Mouse (Mus musculus) embryo, embryonic 9.5 days (tissue): ENCODE measurements around the gene Cel.

Source experiments
- DNase-seq: peaks from one replicate; pipeline ENCODE4 v3.0.0-alpha.2; 2017; ENCODE audit errors: extremely low spot score

The Cel gene

DNA sequence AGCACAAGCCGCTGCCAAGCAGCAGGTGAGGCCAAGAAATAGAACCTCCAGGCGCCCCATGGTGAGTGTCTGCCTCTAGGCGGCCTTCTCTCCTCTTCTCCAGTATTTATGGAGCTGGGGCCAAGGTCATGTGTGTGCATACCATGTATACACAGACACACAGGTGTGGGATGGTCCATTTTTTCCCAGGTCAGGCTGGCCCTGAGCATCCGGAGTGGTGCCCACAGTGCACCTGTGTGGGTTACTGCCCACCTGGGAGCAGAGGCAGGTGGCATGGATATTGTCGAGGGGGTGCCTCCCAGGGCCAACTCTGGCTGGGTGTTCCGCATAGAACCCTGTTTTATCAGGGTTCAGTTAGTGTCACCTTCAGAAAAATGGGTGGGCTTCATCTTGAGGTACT is at the start of gene Cel:
Cel (minus strand) TSS at position 101 of the 400 bp plus-strand sequence.
- no peak for DNase-seq

DNA sequence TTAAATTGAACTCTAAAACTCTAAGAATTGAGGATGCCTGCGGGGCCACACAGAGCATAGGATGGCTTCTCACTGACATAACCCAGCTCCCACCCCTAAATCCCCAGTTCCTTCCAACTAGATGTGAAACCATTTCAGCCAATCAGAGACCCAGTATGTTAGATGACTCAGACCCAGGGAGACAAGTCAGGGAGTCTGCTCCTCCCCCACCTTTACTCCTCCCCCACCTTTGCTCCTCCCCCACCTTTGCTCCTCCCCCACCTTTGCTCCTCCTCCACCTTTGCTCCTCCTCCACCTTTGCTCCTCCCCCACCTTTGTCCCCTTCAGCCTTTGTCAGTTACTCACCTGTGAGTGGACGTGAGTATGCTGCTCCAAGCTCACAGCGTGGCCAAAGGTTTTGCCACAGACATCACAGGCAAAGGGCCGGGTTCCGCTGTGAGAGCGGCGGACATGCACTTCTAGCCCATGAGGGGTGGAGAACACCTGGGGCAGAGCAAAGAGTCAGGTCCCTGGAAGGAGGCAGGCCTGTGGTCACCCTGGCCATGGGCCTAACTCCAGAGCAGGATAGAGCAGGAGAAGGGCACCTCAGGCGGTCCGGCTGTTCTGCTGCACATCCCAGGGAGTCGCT is 49.3 kb upstream of the Cel start:
- no peak for DNase-seq

- no peak for DNase-seq
Observed at GRCm38 (mm10) chr2:28611407-28611787, 48.2 kb upstream of the Cel start.

DNA sequence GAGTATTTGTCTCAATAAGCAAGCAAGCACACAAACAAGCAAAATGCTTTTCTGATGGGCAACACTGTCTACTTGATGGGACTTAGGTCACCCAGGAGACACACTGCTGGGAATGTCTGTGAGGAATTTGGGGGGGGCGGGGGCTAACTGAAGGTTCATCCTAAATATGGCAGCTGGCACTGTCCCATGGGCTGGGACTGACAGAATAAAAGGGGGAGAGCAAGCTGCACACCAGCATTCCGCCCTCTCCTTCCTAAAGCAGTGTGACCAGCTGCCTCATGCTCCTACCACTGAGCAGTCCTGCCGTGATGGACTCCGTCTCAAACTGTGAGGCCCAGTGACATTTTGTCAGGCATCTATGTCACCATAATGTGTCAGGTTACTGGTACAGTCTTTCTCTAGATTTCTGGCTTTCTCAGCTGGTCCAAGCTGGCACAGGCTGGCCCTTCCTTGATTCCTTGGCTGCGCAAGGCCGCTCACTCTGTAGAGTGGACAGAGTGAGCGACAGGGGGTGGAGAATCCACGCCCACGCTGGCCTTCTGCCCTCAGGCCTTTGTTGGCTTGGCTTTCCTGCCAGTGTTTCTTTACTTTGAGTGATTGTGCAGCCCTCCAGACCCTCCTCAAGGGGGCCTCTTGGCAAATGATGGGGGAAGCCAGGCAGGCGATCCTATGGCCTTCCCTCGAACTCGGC is 47.7 kb upstream of the Cel start:
- DNase-seq: no peak

DNA sequence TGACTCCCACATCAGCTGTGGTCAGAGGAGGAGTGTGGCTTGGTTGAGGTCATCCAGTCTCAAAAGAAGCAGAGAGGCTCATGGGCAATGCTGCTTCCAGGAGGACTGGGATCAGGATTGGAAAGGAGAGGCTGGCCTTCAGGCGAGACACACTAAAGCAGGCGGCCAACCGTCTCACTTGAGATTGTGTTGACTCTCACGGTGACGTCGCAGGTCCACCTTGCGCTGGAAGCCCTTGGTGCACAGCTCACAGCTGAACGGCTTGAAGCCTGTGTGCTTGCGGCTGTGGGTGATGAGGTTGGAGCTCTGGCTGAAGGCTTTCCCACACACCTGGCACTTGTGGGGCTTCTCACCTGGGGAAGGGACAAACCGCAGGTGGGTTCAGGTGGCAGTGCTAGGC is 46.6 kb upstream of the Cel start:
- DNase-seq: no peak

DNA sequence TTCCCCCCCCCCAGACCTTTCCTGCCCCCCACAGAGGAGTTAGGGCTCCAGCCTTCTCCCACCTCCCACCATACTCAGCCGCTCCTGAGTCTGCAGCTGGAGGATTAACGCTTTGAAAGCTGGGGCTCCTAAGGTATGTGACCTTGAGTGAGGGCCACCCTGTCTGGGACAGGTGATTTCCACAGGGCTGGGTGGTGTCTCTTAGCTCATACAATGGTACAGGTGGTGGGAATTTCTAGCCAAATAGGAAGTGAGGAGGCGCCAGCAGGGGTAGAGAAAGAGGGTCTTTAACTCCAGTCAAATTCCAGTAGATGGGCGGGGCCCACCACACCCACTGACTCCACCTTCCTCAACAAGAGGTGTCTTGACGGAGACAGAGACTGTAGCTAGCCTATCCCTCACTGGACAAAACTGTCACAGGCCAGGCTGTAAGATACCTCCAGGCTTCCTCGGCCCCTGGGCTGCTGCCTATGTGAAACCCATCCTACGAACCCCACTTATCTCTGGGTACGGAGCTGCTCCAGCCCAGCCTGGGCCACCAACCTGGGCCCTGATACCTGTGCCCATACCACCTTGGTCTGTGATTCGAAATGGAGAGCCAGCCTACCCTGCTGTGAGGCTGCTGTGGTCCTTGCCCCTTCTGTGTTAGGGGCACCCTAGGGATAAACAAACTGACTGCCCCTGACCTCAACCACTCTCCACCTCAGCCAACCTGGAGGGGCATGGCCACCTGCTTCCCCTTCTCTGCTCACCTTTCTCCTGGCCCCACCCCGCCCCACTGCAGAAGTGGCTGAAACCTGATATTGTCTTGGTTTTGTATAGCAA is 44.4 kb upstream of the Cel start:
- DNase-seq: no peak

GRCm38 (mm10) chr2:28606601-28607340 is 43.6 kb upstream of the Cel start:
- no peak for DNase-seq

- DNase-seq: no peak
Observed at GRCm38 (mm10) chr2:28605789-28606541, 42.8 kb upstream of the Cel start.

- no peak for DNase-seq
Observed at GRCm38 (mm10) chr2:28603542-28603941, 40.3 kb upstream of the Cel start.

GRCm38 (mm10) chr2:28601720-28602590 is 38.8 kb upstream of the Cel start:
- no peak for DNase-seq

DNA sequence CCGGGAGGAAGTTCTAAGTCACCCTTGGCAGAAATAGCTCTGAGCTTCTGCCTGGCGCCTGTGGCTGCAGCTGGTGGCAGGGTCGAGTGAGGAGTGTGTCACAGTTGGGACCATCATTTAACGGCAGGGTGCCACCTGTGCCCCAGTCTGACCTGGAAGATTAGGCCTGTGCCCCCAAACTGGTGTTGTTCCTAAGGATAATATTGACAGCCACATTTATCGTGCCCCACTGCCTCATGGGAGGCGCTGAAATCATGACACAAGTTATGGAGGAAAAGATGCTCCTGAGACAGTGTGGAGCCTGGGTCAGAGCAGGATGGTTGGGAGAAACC is 36.3 kb upstream of the Cel start:
- no peak for DNase-seq

- DNase-seq: no peak
Observed at GRCm38 (mm10) chr2:28598692-28599568, 35.7 kb upstream of the Cel start.

DNA sequence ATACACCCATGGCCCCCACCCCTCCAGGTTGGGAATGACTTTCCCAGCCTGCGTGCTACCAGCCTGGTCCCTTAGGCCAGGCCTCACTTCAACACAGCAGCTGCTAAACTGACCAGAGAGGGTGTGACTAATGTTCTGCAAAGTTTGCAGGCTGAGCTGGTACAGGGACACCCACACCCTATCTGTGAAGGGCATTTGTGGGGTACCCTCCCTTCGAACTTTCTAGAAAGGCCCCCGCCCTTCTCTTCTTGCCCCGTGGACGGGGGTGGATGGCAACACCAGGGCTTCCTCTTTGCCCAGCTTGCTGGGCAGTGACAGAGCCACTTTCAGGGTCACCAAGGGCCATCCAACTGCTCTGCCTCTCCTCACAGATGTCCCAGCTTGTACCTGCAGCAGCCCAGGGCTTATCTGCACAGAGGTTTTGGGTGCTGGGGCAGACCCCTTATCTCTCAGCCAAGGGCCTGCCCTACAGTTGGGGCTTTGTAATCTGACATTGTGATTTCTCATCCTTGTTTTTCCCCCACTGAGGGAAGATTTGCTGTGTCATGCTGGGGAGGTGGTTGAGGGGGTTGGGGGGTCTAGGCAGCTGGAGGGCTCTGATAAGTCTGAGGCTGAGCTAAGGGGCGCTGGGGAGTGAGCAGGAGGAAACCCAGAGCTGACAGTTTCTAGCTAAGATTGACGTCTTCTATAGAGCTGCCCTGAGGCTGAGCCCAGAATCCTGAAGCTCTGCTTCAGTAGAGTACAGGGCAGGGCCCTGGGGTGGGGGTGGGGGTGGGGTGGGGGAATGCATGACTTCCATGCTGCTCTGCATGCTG is 34.7 kb upstream of the Cel start:
- DNase-seq: no peak

GRCm38 (mm10) chr2:28596998-28597397 is 33.8 kb upstream of the Cel start:
- DNase-seq: no peak

GRCm38 (mm10) chr2:28596021-28596420 is 32.8 kb upstream of the Cel start:
- no peak for DNase-seq

GRCm38 (mm10) chr2:28592809-28593208 is 29.6 kb upstream of the Cel start:
- DNase-seq: peak; percentile 63

- no peak for DNase-seq
Observed at GRCm38 (mm10) chr2:28591479-28591878, 28.3 kb upstream of the Cel start.

DNA sequence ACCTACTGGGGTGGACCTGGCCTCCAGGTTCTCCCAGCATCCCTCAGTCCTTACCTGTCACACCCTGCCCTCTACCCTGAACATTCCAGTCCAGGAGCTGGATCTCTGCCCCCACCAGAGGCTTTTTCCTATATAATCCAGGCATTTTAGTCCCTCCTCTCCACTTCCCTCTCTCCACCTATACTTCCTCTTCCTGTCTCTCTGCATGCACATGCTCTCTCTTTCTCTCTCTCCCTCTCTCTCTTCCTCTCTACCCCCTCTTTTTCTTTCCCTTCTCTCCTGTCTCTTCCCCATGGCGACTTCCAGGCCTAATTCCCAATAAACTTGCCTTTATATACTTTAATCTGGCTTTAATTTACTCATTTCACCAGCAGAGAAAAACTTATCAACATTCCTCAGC is 25.4 kb upstream of the Cel start:
- DNase-seq: no peak

GRCm38 (mm10) chr2:28585730-28586129 is 22.5 kb upstream of the Cel start:
- no peak for DNase-seq
